Mouse (Mus musculus): Measurements from ENCODE around the gene Tsg101.
"Not testable (repeated sequence)": the region's sequence is repeated elsewhere in the genome, so short reads cannot be mapped to it uniquely, and the experiment has no call there.

Gene Tsg101

GRCm38 (mm10) chr7:46919551-46920176 lies at the start of gene Tsg101:
Tsg101 (minus strand) TSS chr7:46919969.
- peak; percentile 92 for DNase-seq (ENCODE audit: low spot score)

- no peak for DNase-seq (ENCODE audit: low spot score)
Measured at GRCm38 (mm10) chr7:46964070-46964469, 44.3 kb upstream of the Tsg101 start.

- peak; percentile 34 for DNase-seq (ENCODE audit: low spot score)
Measured at GRCm38 (mm10) chr7:46962806-46963618, 43.2 kb upstream of the Tsg101 start.

GRCm38 (mm10) chr7:46962132-46962531 lies 42.4 kb upstream of the Tsg101 start:
- peak; percentile 22 for DNase-seq (ENCODE audit: low spot score)

GRCm38 (mm10) chr7:46960991-46961390 lies 41.2 kb upstream of the Tsg101 start:
- no peak for DNase-seq (ENCODE audit: low spot score)

- DNase-seq (ENCODE audit: low spot score), result no peak
Measured at GRCm38 (mm10) chr7:46958853-46959252, 39.1 kb upstream of the Tsg101 start.

- peak; percentile 95 for DNase-seq (ENCODE audit: low spot score)
Measured at GRCm38 (mm10) chr7:46957831-46958691, 38.3 kb upstream of the Tsg101 start, which contains the start of gene Uevld. Uevld (minus strand) TSS chr7:46958527.

- no peak for DNase-seq (ENCODE audit: low spot score)
Measured at GRCm38 (mm10) chr7:46935847-46936246, 16.1 kb upstream of the Tsg101 start.

- no peak for DNase-seq (ENCODE audit: low spot score)
Measured at GRCm38 (mm10) chr7:46934788-46935187, 15.0 kb upstream of the Tsg101 start.

GRCm38 (mm10) chr7:46931370-46931769 lies 11.6 kb upstream of the Tsg101 start:
- no peak for DNase-seq (ENCODE audit: low spot score)

GRCm38 (mm10) chr7:46928291-46928690 lies 8.5 kb upstream of the Tsg101 start:
- no peak for DNase-seq (ENCODE audit: low spot score)

- DNase-seq (ENCODE audit: low spot score), result no peak
Measured at GRCm38 (mm10) chr7:46922075-46922474, 2.3 kb upstream of the Tsg101 start.

GRCm38 (mm10) chr7:46918678-46919371 lies 944 bp downstream of the Tsg101 start:
- no peak for DNase-seq (ENCODE audit: low spot score)

GRCm38 (mm10) chr7:46916376-46916775 lies 3.4 kb downstream of the Tsg101 start:
- DNase-seq (ENCODE audit: low spot score), result no peak

GRCm38 (mm10) chr7:46911250-46911649 lies 8.5 kb downstream of the Tsg101 start:
- DNase-seq (ENCODE audit: low spot score), result no peak

- no peak for DNase-seq (ENCODE audit: low spot score)
Measured at GRCm38 (mm10) chr7:46899343-46899742, 20.4 kb downstream of the Tsg101 start.

GRCm38 (mm10) chr7:46895511-46895910 lies 24.3 kb downstream of the Tsg101 start:
- DNase-seq (ENCODE audit: low spot score), result no peak

GRCm38 (mm10) chr7:46883304-46883703 lies 36.5 kb downstream of the Tsg101 start:
- no peak for DNase-seq (ENCODE audit: low spot score)

GRCm38 (mm10) chr7:46881941-46882340 lies 37.8 kb downstream of the Tsg101 start:
- DNase-seq (ENCODE audit: low spot score), result not testable (repeated sequence)

- no peak for DNase-seq (ENCODE audit: low spot score)
Measured at GRCm38 (mm10) chr7:46880992-46881391, 38.8 kb downstream of the Tsg101 start.

GRCm38 (mm10) chr7:46879851-46880250 lies 39.9 kb downstream of the Tsg101 start:
- no peak for DNase-seq (ENCODE audit: low spot score)

GRCm38 (mm10) chr7:46877255-46877654 lies 42.5 kb downstream of the Tsg101 start:
- no peak for DNase-seq (ENCODE audit: low spot score)
